Mouse (Mus musculus): Measurements from ENCODE around the gene Drap1. TPM values are rescaled to one million over a fixed set of nuclear protein-coding genes. Genes with fewer than 3 reads are reported as not detected.

Gene Drap1
- polyA plus RNA-seq, 1 experiment from 2014 or later, result 236 TPM

- no peak for ATAC-seq (ENCODE audit: low FRiP score, low TSS enrichment)
Measured at GRCm38 (mm10) chr19:5461411-5461810, 36.6 kb upstream of the Drap1 start.

GRCm38 (mm10) chr19:5460465-5460911 lies 35.7 kb upstream of the Drap1 start, which contains the start of gene Fibp:
TSS of gene Fibp (plus strand) at chr19:5460615.
- Histone ChIP-seq H3K9me3 (ENCODE audit: low read length) (no peaks in the 10 kb centered on the region), H3K36me3 (ENCODE audit: insufficient read depth, low read length) (peaks cover 26% of the 10 kb centered on the region; the same call in 1 of the 2 replicates), H3K9ac (replicated peaks; ENCODE audit: low read length) (peak within 1 kb of the TSS; percentile 86), H3K27me3 (ENCODE audit: insufficient read depth, low read length) (no peaks in the 10 kb centered on the region), H3K4me2 (replicated peaks; ENCODE audit: low read depth, low read length) (peak within 1 kb of the TSS; percentile 94), H3K4me3 (ENCODE audit: low read length) (peak within 1 kb of the TSS; percentile 79), H3K4me1 (ENCODE audit: insufficient read depth, low read length) (peaks cover 32% of the 10 kb centered on the region), H3K27ac (ENCODE audit: low read length) (peak within 1 kb of the TSS; percentile 74; the same call in 1 of the 2 replicates)
- under 1% methylated on average over 32 of the region's 32 CpGs for WGBS
- peak; percentile 43 for ATAC-seq (ENCODE audit: low FRiP score, low TSS enrichment)

More at GRCm38 (mm10) chr19:5461411-5461810, 36.6 kb upstream of the Drap1 start:
- Histone ChIP-seq H3K9ac (replicated peaks; ENCODE audit: low read length) (peak overlapping the region; percentile 86; the same call in 1 of the 2 replicates), H3K4me1 (ENCODE audit: insufficient read depth, low read length) (peaks cover 23% of the 10 kb centered on the region), H3K27ac (ENCODE audit: low read length) (no peak overlapping the region), H3K9me3 (ENCODE audit: low read length) (no peaks in the 10 kb centered on the region), H3K4me2 (replicated peaks; ENCODE audit: low read depth, low read length) (peak overlapping the region; percentile 94), H3K36me3 (ENCODE audit: insufficient read depth, low read length) (peaks cover 35% of the 10 kb centered on the region), H3K27me3 (ENCODE audit: insufficient read depth, low read length) (no peaks in the 10 kb centered on the region), H3K4me3 (ENCODE audit: low read length) (peak overlapping the region; percentile 79)
- WGBS, result 86% methylated on average over 6 of the region's 6 CpGs

GRCm38 (mm10) chr19:5459896-5460295 lies 35.1 kb upstream of the Drap1 start:
- no peak for ATAC-seq (ENCODE audit: low FRiP score, low TSS enrichment)
- WGBS, result 27% methylated on average over 3 of the region's 3 CpGs
- Histone ChIP-seq H3K9me3 (ENCODE audit: low read length) (no peaks in the 10 kb centered on the region), H3K9ac (replicated peaks; ENCODE audit: low read length) (peak overlapping the region; percentile 86), H3K27me3 (ENCODE audit: insufficient read depth, low read length) (no peaks in the 10 kb centered on the region), H3K4me2 (replicated peaks; ENCODE audit: low read depth, low read length) (peak overlapping the region; percentile 94), H3K36me3 (ENCODE audit: insufficient read depth, low read length) (peaks cover 21% of the 10 kb centered on the region; the same call in 1 of the 2 replicates), H3K4me3 (ENCODE audit: low read length) (peak overlapping the region; percentile 79), H3K4me1 (ENCODE audit: insufficient read depth, low read length) (peaks cover 38% of the 10 kb centered on the region), H3K27ac (ENCODE audit: low read length) (no peak overlapping the region)

GRCm38 (mm10) chr19:5459019-5459418 lies 34.2 kb upstream of the Drap1 start:
- Histone ChIP-seq H3K4me3 (ENCODE audit: low read length) (no peak overlapping the region), H3K4me2 (replicated peaks; ENCODE audit: low read depth, low read length) (no peak overlapping the region), H3K9ac (replicated peaks; ENCODE audit: low read length) (no peak overlapping the region), H3K27ac (ENCODE audit: low read length) (no peak overlapping the region), H3K4me1 (ENCODE audit: insufficient read depth, low read length) (peaks cover 35% of the 10 kb centered on the region), H3K9me3 (ENCODE audit: low read length) (no peaks in the 10 kb centered on the region), H3K36me3 (ENCODE audit: insufficient read depth, low read length) (peaks cover 14% of the 10 kb centered on the region; the same call in 1 of the 2 replicates), H3K27me3 (ENCODE audit: insufficient read depth, low read length) (no peaks in the 10 kb centered on the region)
- no peak for ATAC-seq (ENCODE audit: low FRiP score, low TSS enrichment)
- 75% methylated on average over 7 of the region's 7 CpGs for WGBS

GRCm38 (mm10) chr19:5457746-5458442 lies 33.1 kb upstream of the Drap1 start, which contains the start of gene Ccdc85b:
TSS of gene Ccdc85b (minus strand) at chr19:5457894.
- H3K27me3 ChIP-seq (ENCODE audit: insufficient read depth, low read length), result no peaks in the 10 kb centered on the region
- ATAC-seq (ENCODE audit: low FRiP score, low TSS enrichment), result no peak

GRCm38 (mm10) chr19:5456922-5457745 lies 32.4 kb upstream of the Drap1 start:
- peaks cover 32% of the 10 kb centered on the region for H3K4me1 ChIP-seq (ENCODE audit: insufficient read depth, low read length)
- under 1% methylated on average over 70 of the region's 70 CpGs for WGBS

More at GRCm38 (mm10) chr19:5457746-5458442, 33.1 kb upstream of the Drap1 start, which contains the start of gene Ccdc85b:
- Histone ChIP-seq H3K36me3 (ENCODE audit: insufficient read depth, low read length) (peaks cover 6% of the 10 kb centered on the region; the same call in 1 of the 2 replicates), H3K4me2 (replicated peaks; ENCODE audit: low read depth, low read length) (peak within 1 kb of the TSS; percentile 90), H3K4me1 (ENCODE audit: insufficient read depth, low read length) (peaks cover 32% of the 10 kb centered on the region), H3K27ac (ENCODE audit: low read length) (peak within 1 kb of the TSS; percentile 90), H3K9me3 (ENCODE audit: low read length) (no peaks in the 10 kb centered on the region), H3K9ac (replicated peaks; ENCODE audit: low read length) (peak within 1 kb of the TSS; percentile 83), H3K4me3 (ENCODE audit: low read length) (peak within 1 kb of the TSS; percentile 72)
- WGBS, result 11% methylated on average over 14 of the region's 14 CpGs

GRCm38 (mm10) chr19:5456241-5456921 lies 31.6 kb upstream of the Drap1 start:
- WGBS, result under 1% methylated on average over 26 of the region's 26 CpGs
- H3K4me1 ChIP-seq (ENCODE audit: insufficient read depth, low read length), result peaks cover 30% of the 10 kb centered on the region
- peak overlapping the region; percentile 83 for H3K9ac ChIP-seq (replicated peaks; ENCODE audit: low read length)
- ATAC-seq (ENCODE audit: low FRiP score, low TSS enrichment), result peak; percentile 2; the same call in 1 of the 2 replicates
- peak overlapping the region; percentile 90 for H3K4me2 ChIP-seq (replicated peaks; ENCODE audit: low read depth, low read length)
- H3K4me3 ChIP-seq (ENCODE audit: low read length), result peak overlapping the region; percentile 72
- no peaks in the 10 kb centered on the region for H3K9me3 ChIP-seq (ENCODE audit: low read length)
- peak overlapping the region; percentile 90 for H3K27ac ChIP-seq (ENCODE audit: low read length)
- no peaks in the 10 kb centered on the region for H3K36me3 ChIP-seq (ENCODE audit: insufficient read depth, low read length)
- no peaks in the 10 kb centered on the region for H3K27me3 ChIP-seq (ENCODE audit: insufficient read depth, low read length)

More at GRCm38 (mm10) chr19:5456922-5457745, 32.4 kb upstream of the Drap1 start:
- Histone ChIP-seq H3K36me3 (ENCODE audit: insufficient read depth, low read length) (no peaks in the 10 kb centered on the region), H3K4me3 (ENCODE audit: low read length) (peak overlapping the region; percentile 72), H3K9ac (replicated peaks; ENCODE audit: low read length) (peak overlapping the region; percentile 83), H3K4me2 (replicated peaks; ENCODE audit: low read depth, low read length) (peak overlapping the region; percentile 90), H3K27me3 (ENCODE audit: insufficient read depth, low read length) (no peaks in the 10 kb centered on the region), H3K9me3 (ENCODE audit: low read length) (no peaks in the 10 kb centered on the region), H3K27ac (ENCODE audit: low read length) (peak overlapping the region; percentile 90)
- peak; percentile 92 for ATAC-seq (ENCODE audit: low FRiP score, low TSS enrichment)

- peak overlapping the region; percentile 90; the same call in 1 of the 2 replicates for H3K27ac ChIP-seq (ENCODE audit: low read length)
Measured at GRCm38 (mm10) chr19:5455568-5455967, 30.8 kb upstream of the Drap1 start.

GRCm38 (mm10) chr19:5455037-5455436 lies 30.3 kb upstream of the Drap1 start:
- Histone ChIP-seq H3K4me3 (ENCODE audit: low read length) (peak overlapping the region; percentile 72), H3K9me3 (ENCODE audit: low read length) (no peaks in the 10 kb centered on the region), H3K9ac (replicated peaks; ENCODE audit: low read length) (peak overlapping the region; percentile 83), H3K4me1 (ENCODE audit: insufficient read depth, low read length) (peaks cover 24% of the 10 kb centered on the region), H3K4me2 (replicated peaks; ENCODE audit: low read depth, low read length) (peak overlapping the region; percentile 90), H3K36me3 (ENCODE audit: insufficient read depth, low read length) (no peaks in the 10 kb centered on the region), H3K27ac (ENCODE audit: low read length) (no peak overlapping the region), H3K27me3 (ENCODE audit: insufficient read depth, low read length) (no peaks in the 10 kb centered on the region; the same call in 1 of the 2 replicates)
- no peak for ATAC-seq (ENCODE audit: low FRiP score, low TSS enrichment)
- 68% methylated on average over 12 of the region's 12 CpGs for WGBS

More at GRCm38 (mm10) chr19:5455568-5455967, 30.8 kb upstream of the Drap1 start:
- Histone ChIP-seq H3K9ac (replicated peaks; ENCODE audit: low read length) (peak overlapping the region; percentile 83), H3K4me3 (ENCODE audit: low read length) (peak overlapping the region; percentile 72), H3K4me1 (ENCODE audit: insufficient read depth, low read length) (peaks cover 25% of the 10 kb centered on the region), H3K4me2 (replicated peaks; ENCODE audit: low read depth, low read length) (peak overlapping the region; percentile 90), H3K9me3 (ENCODE audit: low read length) (no peaks in the 10 kb centered on the region), H3K27me3 (ENCODE audit: insufficient read depth, low read length) (no peaks in the 10 kb centered on the region), H3K36me3 (ENCODE audit: insufficient read depth, low read length) (no peaks in the 10 kb centered on the region)
- 55% methylated on average over 8 of the region's 8 CpGs for WGBS
- ATAC-seq (ENCODE audit: low FRiP score, low TSS enrichment), result no peak
